Mouse (Mus musculus) liver, embryonic 14.5 days (tissue): Measurements from ENCODE around the gene Aldh3b1. TPM values are rescaled to one million over a fixed set of nuclear protein-coding genes. Genes with fewer than 3 reads are reported as not detected.

Experiments used
- ATAC-seq: fragments of 200-750 bp; cut with Nextera tagmentation; 2 replicates; pipeline ENCODE4 v1.8.0; 2017; ENCODE audit warnings: moderate number of reproducible peaks, mild to moderate bottlenecking, moderate library complexity; ENCODE audit not compliant: insufficient read depth
- DNase-seq, 3 experiments: peaks; one replicate each; pipeline ENCODE4 v3.0.0-alpha.2; 2012 to 2013; ENCODE audit warnings: low read depth in 3 of 3, low spot score in 3 of 3
- H3K27ac ChIP-seq: fragments of 300-500 bp; sonication (generic); 2 replicates; pipeline ENCODE4 v1.5.1; 2014; ENCODE audit warnings: moderate library complexity, mild to moderate bottlenecking, control low read depth, inconsistent platforms
- H3K27me3 ChIP-seq: fragments of 300-500 bp; sonication (generic); 2 replicates; pipeline ENCODE4 v1.6.1; 2014; ENCODE audit warnings: mild to moderate bottlenecking, low read length, moderate library complexity; ENCODE audit not compliant: control insufficient read depth, insufficient read depth
- H3K36me3 ChIP-seq: fragments of 300-500 bp; sonication (generic); replicated peaks from 2 replicates; pipeline ENCODE4 v1.6.1; 2014; ENCODE audit warnings: low read depth; ENCODE audit not compliant: control insufficient read depth, insufficient read depth
- H3K4me1 ChIP-seq, 2 experiments: fragments of 200-500 bp in 1 of 2; fragments of 300-500 bp in 1 of 2; sonication (generic) in 1 of 2; replicated peaks; 2 replicates each; pipeline ENCODE4 v1.6.1; 2012 to 2014; ENCODE audit warnings: antibody characterized with exemption in 1 of 2, inconsistent platforms in 1 of 2, low read length in 1 of 2; ENCODE audit not compliant: control insufficient read depth in 2 of 2, insufficient read depth in 2 of 2
- H3K4me2 ChIP-seq: fragments of 300-500 bp; sonication (generic); 2 replicates; pipeline ENCODE4 v1.6.1; 2014; ENCODE audit warnings: low read depth, mild to moderate bottlenecking, control low read depth, moderate library complexity
- H3K4me3 ChIP-seq, 2 experiments: fragments of 200-500 bp in 1 of 2; fragments of 300-500 bp in 1 of 2; sonication (generic) in 1 of 2; 2 replicates each; pipeline ENCODE4 v1.5.1; 2012 to 2014; ENCODE audit warnings: low read depth in 2 of 2, low read length in 2 of 2, mild to moderate bottlenecking in 2 of 2, control low read depth in 1 of 2, inconsistent platforms in 1 of 2, moderate library complexity in 1 of 2; ENCODE audit not compliant: insufficient read depth in 1 of 2
- H3K9ac ChIP-seq: fragments of 300-500 bp; sonication (generic); replicated peaks from 2 replicates; pipeline ENCODE4 v1.6.1; 2014; ENCODE audit warnings: mild to moderate bottlenecking, control low read depth, moderate library complexity
- H3K9me3 ChIP-seq: fragments of 300-500 bp; sonication (generic); 2 replicates; pipeline ENCODE4 v1.6.1; 2016; ENCODE audit warnings: low read length, mixed read lengths; ENCODE audit not compliant: control insufficient read depth
- CTCF ChIP-seq: IDR thresholded peaks from 2 replicates; pipeline ENCODE4 v1.5.1; 2016; ENCODE audit warnings: antibody characterized with exemption, low read depth, control low read depth
- EP300 ChIP-seq: IDR thresholded peaks from 2 replicates; pipeline ENCODE4 v1.6.1; 2016; ENCODE audit warnings: antibody characterized with exemption, low read depth
- whole genome bisulfite sequencing: fragments of 180-500 bp; shearing (Covaris S2); extraction: QIAGEN DNeasy Blood & Tissue Kit; methylation state at CpG from one replicate; pipeline ENCODE4 v1.1.7; 2014; ENCODE audit not compliant: insufficient replicate concordance; 5-methylcytosine and 5-hydroxymethylcytosine counted together
- polyA plus RNA-seq, 2 experiments: library from polyadenylated mRNA; depleted of rRNA in 1 of 2; stranded (reverse) in 1 of 2; unstranded in 1 of 2; fragments of >200 nt; fragmentation: Nextera tagmentation in 1 of 2; extraction: Ambion mirVana in 1 of 2; gene quantifications; 2 replicates each; pipeline versions ENCODE4 v1.2.1 to v1.2.3; 2012 to 2014

Aldh3b1 gene
- polyA plus RNA-seq, 2 experiments: 3.3 to 5.3 TPM

- Histone ChIP-seq H3K27ac (no peak overlapping the region), H3K4me2 (peak overlapping the region; percentile 8; the same call in 1 of the 2 replicates), H3K4me3 (no peak overlapping the region), H3K9ac (no peak overlapping the region), H3K9me3 (no peaks in the 10 kb centered on the region), H3K27me3 (no peaks in the 10 kb centered on the region), H3K36me3 (peaks cover 5% of the 10 kb centered on the region), H3K4me1 (peaks cover 2 to 14% of the 10 kb centered on the region in 2 experiments)
- 61% methylated on average over 10 of the region's 10 CpGs for WGBS
- no peak for ATAC-seq
- no peak for DNase-seq
- TF ChIP-seq EP300 (no peak), CTCF (no peak)
Observed at GRCm38 (mm10) chr19:3904363-3904675, 25.3 kb downstream of the Aldh3b1 start.

DNA sequence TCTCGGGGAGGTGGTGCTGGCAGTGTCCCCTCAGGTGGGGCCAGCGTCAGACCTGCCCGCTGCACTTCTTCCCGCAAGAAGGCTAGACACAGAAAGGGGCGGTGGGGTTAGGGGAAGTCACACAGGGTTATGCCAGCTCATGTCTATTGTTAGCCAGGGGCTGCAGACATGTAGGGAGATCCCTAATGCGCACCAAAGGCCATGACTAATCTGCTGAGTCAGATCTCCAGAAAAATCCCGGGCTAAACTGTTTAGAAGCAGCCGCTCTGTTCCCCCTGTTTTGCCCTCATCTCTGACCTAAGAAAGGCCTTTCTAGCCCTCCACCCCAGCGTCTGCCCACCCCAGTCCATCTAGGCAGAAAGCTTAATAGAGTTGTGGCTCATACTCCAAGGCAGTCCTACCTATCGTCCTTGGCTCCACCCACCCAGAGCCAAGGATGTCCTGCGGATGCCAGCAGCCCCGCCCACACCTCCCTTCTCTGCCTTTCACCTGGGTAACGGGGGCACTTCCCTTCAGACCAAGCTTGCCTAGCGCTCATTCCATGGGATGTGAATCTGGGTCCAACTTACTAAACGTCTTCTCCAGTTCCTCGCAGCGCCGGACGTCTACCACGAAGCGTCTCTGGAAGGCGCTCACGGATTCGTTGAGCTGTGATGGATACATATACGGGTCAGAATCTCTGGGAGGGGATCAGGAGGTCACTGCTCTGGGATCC lies 25.8 kb downstream of the Aldh3b1 start:
- Histone ChIP-seq H3K27ac (no peak overlapping the region), H3K4me2 (no peak overlapping the region; the same call in 1 of the 2 replicates), H3K36me3 (peaks cover 3% of the 10 kb centered on the region), H3K4me1 (peaks cover 2 to 14% of the 10 kb centered on the region in 2 experiments), H3K4me3 (no peak overlapping the region), H3K27me3 (no peaks in the 10 kb centered on the region), H3K9me3 (no peaks in the 10 kb centered on the region), H3K9ac (no peak overlapping the region)
- TF ChIP-seq CTCF: no peak
- TF ChIP-seq EP300: no peak
- 82% methylated on average over 25 of the region's 25 CpGs for WGBS
- DNase-seq: no peak
- ATAC-seq: no peak

GRCm38 (mm10) chr19:3902966-3903365 lies 26.6 kb downstream of the Aldh3b1 start:
- Histone ChIP-seq H3K4me3 (no peak overlapping the region), H3K4me1 (peaks cover 2 to 14% of the 10 kb centered on the region in 2 experiments), H3K4me2 (no peak overlapping the region), H3K9ac (no peak overlapping the region), H3K27ac (no peak overlapping the region), H3K27me3 (no peaks in the 10 kb centered on the region), H3K36me3 (no peaks in the 10 kb centered on the region; the same call in 1 of the 2 replicates), H3K9me3 (no peaks in the 10 kb centered on the region)
- no peak for DNase-seq
- ATAC-seq: no peak
- TF ChIP-seq CTCF (no peak), EP300 (no peak)
- 77% methylated on average over 12 of the region's 12 CpGs for WGBS

GRCm38 (mm10) chr19:3899618-3900017 lies 30.0 kb downstream of the Aldh3b1 start:
- no peaks in the 10 kb centered on the region; the same call in 1 of the 2 replicates for H3K36me3 ChIP-seq

GRCm38 (mm10) chr19:3898952-3899351 lies 30.7 kb downstream of the Aldh3b1 start:
- no peak for TF ChIP-seq EP300
- TF ChIP-seq CTCF: no peak
- H3K4me2 ChIP-seq: no peak overlapping the region
- H3K4me3 ChIP-seq: no peak overlapping the region
- WGBS: 68% methylated on average over 7 of the region's 7 CpGs
- H3K27ac ChIP-seq: no peak overlapping the region
- DNase-seq: no peak
- no peak overlapping the region for H3K9ac ChIP-seq
- no peaks in the 10 kb centered on the region; the same call in 1 of the 2 replicates for H3K36me3 ChIP-seq
- ATAC-seq: no peak
- H3K27me3 ChIP-seq: no peaks in the 10 kb centered on the region
- no peaks in the 10 kb centered on the region for H3K9me3 ChIP-seq
- no peaks in the 10 kb centered on the region for H3K4me1 ChIP-seq

More at GRCm38 (mm10) chr19:3899618-3900017, 30.0 kb downstream of the Aldh3b1 start:
- Histone ChIP-seq H3K4me1 (no peaks in the 10 kb centered on the region), H3K4me2 (no peak overlapping the region), H3K27me3 (no peaks in the 10 kb centered on the region), H3K9me3 (no peaks in the 10 kb centered on the region), H3K4me3 (no peak overlapping the region), H3K9ac (no peak overlapping the region), H3K27ac (no peak overlapping the region)
- 77% methylated on average over 4 of the region's 4 CpGs for WGBS
- DNase-seq (no peak), ATAC-seq (no peak)
- TF ChIP-seq EP300 (no peak), CTCF (no peak)
